Mouse (Mus musculus): Measurements from ENCODE around the gene Igbp1. TPM values are rescaled to one million over a fixed set of nuclear protein-coding genes. Genes with fewer than 3 reads are reported as not detected.

Gene Igbp1
- 24.1 and 25.2 TPM in 2 replicates for polyA plus RNA-seq (2015; fragmentation: Nextera tagmentation; extraction: Ambion mirVana)

DNA sequence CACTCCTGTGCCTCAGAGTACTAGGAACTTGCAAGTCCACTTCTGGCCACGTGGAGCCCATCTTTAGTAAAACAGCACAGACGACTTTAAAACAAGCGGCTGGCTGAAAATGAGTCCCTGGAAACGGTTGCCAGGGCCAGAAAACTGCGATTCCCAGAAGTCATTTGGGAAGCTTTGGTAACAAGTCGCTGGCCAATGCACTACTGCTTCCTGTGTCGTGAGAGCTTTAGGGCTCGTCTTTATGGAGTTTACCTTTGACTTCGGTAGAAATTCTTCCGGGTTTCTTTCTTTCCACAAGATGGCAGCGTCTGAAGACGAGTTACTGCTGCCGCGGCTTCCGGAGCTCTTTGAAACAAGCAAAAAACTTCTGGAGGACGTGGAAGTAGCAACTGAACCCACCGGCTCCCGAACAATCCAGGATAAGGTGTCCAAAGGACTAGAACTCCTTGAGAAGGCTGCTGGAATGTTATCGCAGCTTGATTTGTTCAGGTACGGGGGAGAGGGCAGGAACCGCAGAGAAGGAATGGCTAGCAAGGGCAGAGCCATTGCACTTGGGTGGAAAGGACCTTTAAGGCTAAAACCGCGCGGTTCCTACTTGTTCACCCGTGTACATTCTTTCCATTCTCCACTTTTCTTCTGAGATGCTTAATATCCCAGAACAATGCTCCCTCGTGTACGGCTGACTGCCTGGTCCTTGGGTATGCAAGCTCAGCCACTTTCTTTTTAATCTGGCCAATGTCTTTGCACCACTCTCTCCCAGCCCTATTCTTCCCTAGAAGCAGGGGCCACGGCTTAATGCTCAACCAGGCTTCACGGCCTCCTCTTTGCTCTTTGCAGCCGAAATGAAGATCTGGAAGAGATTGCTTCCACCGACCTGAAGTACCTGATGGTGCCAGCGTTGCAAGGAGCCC, at the start of gene Igbp1:
TSS of gene Igbp1 (plus strand) at position 224 of the 911 bp plus-strand sequence.
- ATAC-seq = peak; percentile 99
- no peaks in the 10 kb centered on the region for H3K9me3 ChIP-seq (replicated peaks; ENCODE audit: control insufficient read depth, low read length, poor library complexity, severe bottlenecking)
- no peaks in the 10 kb centered on the region for H3K27me3 ChIP-seq (ENCODE audit: control insufficient read depth, insufficient read depth, low read depth, low read length)
- H3K4me3 ChIP-seq (ENCODE audit: low read depth, low read length) = peak within 1 kb of the TSS; percentile 60
- peak within 1 kb of the TSS; percentile 62 for H3K9ac ChIP-seq (ENCODE audit: low read depth, low read length)
- H3K4me2 ChIP-seq (ENCODE audit: low read length) = peak within 1 kb of the TSS; percentile 64
- peaks cover 7% of the 10 kb centered on the region for H3K4me1 ChIP-seq (ENCODE audit: control insufficient read depth, insufficient read depth, low read length)
- peak within 1 kb of the TSS; percentile 71 for H3K27ac ChIP-seq (ENCODE audit: low read length)
- 19% methylated on average over 32 of the region's 32 CpGs for WGBS
- no peaks in the 10 kb centered on the region for H3K36me3 ChIP-seq (ENCODE audit: control insufficient read depth, insufficient read depth, low read length)

DNA sequence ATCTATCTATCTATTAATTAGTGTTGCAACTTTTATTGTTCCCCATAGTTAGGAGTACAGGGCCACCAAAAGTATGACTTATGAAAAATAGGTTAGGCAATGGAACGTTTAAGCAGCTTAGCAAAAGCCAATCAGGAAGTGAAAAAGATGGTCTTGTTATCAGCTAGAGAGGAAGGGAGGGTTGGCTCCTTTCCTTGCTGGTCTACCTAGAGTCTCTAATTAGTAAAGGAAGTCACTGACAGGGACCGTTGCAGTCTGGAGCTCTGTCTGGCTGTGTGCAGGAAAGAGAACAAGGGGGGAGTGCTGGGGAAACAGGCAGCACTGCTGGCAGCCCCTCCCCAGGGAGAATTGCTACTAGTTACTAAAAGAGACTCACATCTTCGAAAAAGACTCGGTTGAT, 26.0 kb upstream of the Igbp1 start:
- no peak overlapping the region for H3K4me2 ChIP-seq (ENCODE audit: low read length)
- no peaks in the 10 kb centered on the region for H3K9me3 ChIP-seq (replicated peaks; ENCODE audit: control insufficient read depth, low read length, poor library complexity, severe bottlenecking)
- no peaks in the 10 kb centered on the region for H3K36me3 ChIP-seq (ENCODE audit: control insufficient read depth, insufficient read depth, low read length)
- H3K27me3 ChIP-seq (ENCODE audit: control insufficient read depth, insufficient read depth, low read depth, low read length) = peaks cover 7% of the 10 kb centered on the region
- ATAC-seq = no peak
- no peak overlapping the region for H3K9ac ChIP-seq (ENCODE audit: low read depth, low read length)
- no peaks in the 10 kb centered on the region for H3K4me1 ChIP-seq (ENCODE audit: control insufficient read depth, insufficient read depth, low read length)
- H3K27ac ChIP-seq (ENCODE audit: low read length) = no peak overlapping the region
- 80% methylated on average over 4 of the region's 4 CpGs for WGBS
- no peak overlapping the region for H3K4me3 ChIP-seq (ENCODE audit: low read depth, low read length)

DNA sequence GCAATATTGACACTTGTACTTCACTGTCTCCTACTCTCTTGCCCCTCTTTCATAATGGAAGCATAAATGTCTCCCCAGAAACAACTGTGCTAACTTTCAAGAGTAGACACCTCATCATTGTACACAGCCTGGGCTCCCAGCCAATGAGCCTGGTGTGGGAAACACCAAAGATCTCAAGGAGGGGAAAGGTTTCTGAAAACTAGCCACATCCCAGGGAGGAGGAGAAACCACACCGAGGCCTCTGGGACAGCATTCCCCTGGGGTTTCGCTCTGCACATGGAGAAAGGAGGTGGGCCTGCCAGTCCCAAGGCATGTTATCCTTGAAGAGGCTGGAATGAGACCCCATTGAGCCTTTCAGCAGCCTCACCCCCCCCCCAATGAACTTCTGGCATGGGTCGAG, 24.0 kb upstream of the Igbp1 start:
- Histone ChIP-seq H3K4me2 (ENCODE audit: low read length) (no peak overlapping the region), H3K4me3 (ENCODE audit: low read depth, low read length) (no peak overlapping the region), H3K27ac (ENCODE audit: low read length) (no peak overlapping the region), H3K4me1 (ENCODE audit: control insufficient read depth, insufficient read depth, low read length) (no peaks in the 10 kb centered on the region), H3K36me3 (ENCODE audit: control insufficient read depth, insufficient read depth, low read length) (no peaks in the 10 kb centered on the region), H3K9ac (ENCODE audit: low read depth, low read length) (no peak overlapping the region), H3K9me3 (replicated peaks; ENCODE audit: control insufficient read depth, low read length, poor library complexity, severe bottlenecking) (no peaks in the 10 kb centered on the region), H3K27me3 (ENCODE audit: control insufficient read depth, insufficient read depth, low read depth, low read length) (peaks cover 7% of the 10 kb centered on the region)
- 93% methylated on average over 3 of the region's 3 CpGs for WGBS
- no peak for ATAC-seq

DNA sequence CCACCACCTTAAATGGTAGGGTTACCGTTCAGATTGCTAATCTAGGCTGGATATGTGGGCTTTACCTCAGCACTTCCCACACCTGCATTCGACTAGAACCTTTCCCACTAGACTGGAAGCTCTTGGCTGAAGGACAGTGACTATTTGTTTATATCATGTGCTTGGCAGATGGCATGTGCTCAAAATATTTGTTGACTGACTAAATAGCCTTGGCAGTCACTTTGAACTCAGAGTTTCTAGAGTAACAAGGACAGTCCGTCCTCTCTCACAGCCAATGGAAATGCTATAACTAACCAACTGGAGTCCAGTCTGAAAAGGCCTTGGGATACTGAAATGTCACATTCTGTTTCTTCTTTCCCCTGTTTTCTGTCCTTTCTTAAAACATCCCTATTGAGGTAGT, 22.6 kb upstream of the Igbp1 start:
- peaks cover 7% of the 10 kb centered on the region for H3K27me3 ChIP-seq (ENCODE audit: control insufficient read depth, insufficient read depth, low read depth, low read length)
- H3K9me3 ChIP-seq (replicated peaks; ENCODE audit: control insufficient read depth, low read length, poor library complexity, severe bottlenecking) = no peaks in the 10 kb centered on the region
- 87% methylated on average over 3 of the region's 3 CpGs for WGBS
- no peaks in the 10 kb centered on the region for H3K4me1 ChIP-seq (ENCODE audit: control insufficient read depth, insufficient read depth, low read length)
- no peaks in the 10 kb centered on the region for H3K36me3 ChIP-seq (ENCODE audit: control insufficient read depth, insufficient read depth, low read length)
- H3K4me2 ChIP-seq (ENCODE audit: low read length) = no peak overlapping the region
- H3K27ac ChIP-seq (ENCODE audit: low read length) = no peak overlapping the region
- H3K4me3 ChIP-seq (ENCODE audit: low read depth, low read length) = no peak overlapping the region
- no peak overlapping the region for H3K9ac ChIP-seq (ENCODE audit: low read depth, low read length)
- no peak for ATAC-seq

DNA sequence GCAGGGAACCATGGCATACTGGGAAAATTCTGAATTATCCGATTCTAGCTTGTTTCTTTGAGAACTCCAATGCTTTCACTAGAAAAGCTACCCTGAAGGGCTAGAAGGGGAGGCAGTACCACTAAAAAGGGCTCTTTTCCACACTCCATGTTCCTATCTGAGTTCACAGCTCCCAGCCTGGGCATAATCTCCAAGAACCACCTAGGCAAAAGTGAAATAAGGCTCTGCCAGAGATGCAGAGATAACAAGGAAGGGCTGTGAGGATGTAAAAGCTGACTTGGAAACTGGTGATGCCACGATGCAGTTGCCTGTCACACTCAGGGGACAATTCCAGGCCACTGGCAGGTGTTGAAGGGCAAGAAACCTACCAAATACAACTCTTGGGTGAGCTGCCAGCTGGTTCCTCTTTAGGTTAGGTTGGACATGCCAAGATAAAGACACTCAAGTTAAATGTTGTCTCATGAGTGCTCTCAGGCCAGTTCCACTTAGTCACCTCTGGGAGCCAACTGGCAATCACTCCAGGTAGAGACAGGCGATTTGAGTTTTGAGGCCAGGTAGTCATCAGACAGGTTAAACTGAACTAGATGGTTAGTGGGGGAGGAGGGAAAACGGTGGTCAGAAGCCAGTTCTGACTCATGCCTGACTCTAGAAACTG, 18.4 kb upstream of the Igbp1 start:
- no peak overlapping the region for H3K4me2 ChIP-seq (ENCODE audit: low read length)
- ATAC-seq = no peak
- 61% methylated on average over 4 of the region's 4 CpGs for WGBS
- H3K9me3 ChIP-seq (replicated peaks; ENCODE audit: control insufficient read depth, low read length, poor library complexity, severe bottlenecking) = no peaks in the 10 kb centered on the region
- no peak overlapping the region for H3K9ac ChIP-seq (ENCODE audit: low read depth, low read length)
- H3K27ac ChIP-seq (ENCODE audit: low read length) = no peak overlapping the region
- H3K4me1 ChIP-seq (ENCODE audit: control insufficient read depth, insufficient read depth, low read length) = no peaks in the 10 kb centered on the region
- H3K27me3 ChIP-seq (ENCODE audit: control insufficient read depth, insufficient read depth, low read depth, low read length) = peaks cover 4% of the 10 kb centered on the region; the same call in 1 of the 2 replicates
- no peaks in the 10 kb centered on the region for H3K36me3 ChIP-seq (ENCODE audit: control insufficient read depth, insufficient read depth, low read length)
- no peak overlapping the region for H3K4me3 ChIP-seq (ENCODE audit: low read depth, low read length)

DNA sequence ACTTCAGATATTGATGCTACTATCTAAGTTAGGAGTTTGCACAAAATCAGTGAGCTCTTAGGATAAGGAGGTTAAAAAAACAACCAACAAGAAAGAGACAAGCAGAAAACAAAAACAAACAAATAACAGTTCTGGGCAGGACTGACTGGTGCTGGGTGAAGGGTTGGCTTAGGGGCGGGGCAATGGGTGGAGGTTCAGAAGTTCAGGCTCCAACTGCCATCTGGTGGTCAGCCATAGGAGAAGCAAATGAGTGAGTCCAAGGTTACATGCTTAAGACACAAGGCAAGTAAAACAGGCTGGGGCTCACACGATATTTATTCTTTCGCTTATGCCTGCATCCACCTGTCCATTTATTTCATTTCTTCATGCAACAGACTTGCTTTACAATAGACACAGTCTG, 13.8 kb upstream of the Igbp1 start:
- Histone ChIP-seq H3K36me3 (ENCODE audit: control insufficient read depth, insufficient read depth, low read length) (no peaks in the 10 kb centered on the region), H3K27ac (ENCODE audit: low read length) (no peak overlapping the region), H3K4me3 (ENCODE audit: low read depth, low read length) (no peak overlapping the region), H3K4me2 (ENCODE audit: low read length) (no peak overlapping the region), H3K27me3 (ENCODE audit: control insufficient read depth, insufficient read depth, low read depth, low read length) (no peaks in the 10 kb centered on the region; the same call in 1 of the 2 replicates), H3K4me1 (ENCODE audit: control insufficient read depth, insufficient read depth, low read length) (no peaks in the 10 kb centered on the region), H3K9ac (ENCODE audit: low read depth, low read length) (no peak overlapping the region), H3K9me3 (replicated peaks; ENCODE audit: control insufficient read depth, low read length, poor library complexity, severe bottlenecking) (no peaks in the 10 kb centered on the region)
- ATAC-seq = peak; percentile 81
- WGBS = 39% methylated on average over 3 of the region's 3 CpGs

DNA sequence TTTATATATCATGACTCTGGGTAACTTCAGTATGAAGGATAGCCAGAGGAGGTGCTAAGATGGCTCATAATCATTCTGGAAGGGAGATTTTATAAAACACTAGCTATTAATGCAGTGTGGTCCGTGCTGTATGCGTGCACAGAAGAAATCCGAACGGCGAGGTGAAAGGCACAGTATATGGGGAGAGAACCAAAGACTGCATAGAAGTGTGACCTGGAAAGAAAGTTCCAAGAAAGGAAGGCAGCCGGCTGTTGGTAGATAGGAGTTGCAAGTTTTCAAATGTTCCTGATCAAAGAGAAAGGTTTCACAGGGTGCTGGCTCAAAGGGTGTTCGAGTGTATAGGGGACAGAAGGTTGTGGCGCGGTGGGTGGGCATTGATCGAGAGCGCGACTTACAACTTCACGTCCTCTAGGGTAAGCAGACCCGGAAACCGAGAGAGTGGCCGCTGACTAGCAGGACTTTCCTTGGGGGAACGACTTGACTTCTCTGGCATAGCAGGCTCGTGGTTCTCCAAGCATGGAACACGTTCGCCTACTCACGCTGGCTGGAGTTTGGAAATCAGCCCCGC, 507 bp upstream of the Igbp1 start:
- H3K36me3 ChIP-seq (ENCODE audit: control insufficient read depth, insufficient read depth, low read length) = no peaks in the 10 kb centered on the region
- 27% methylated on average over 22 of the region's 22 CpGs for WGBS
- peaks cover 7% of the 10 kb centered on the region for H3K4me1 ChIP-seq (ENCODE audit: control insufficient read depth, insufficient read depth, low read length)
- no peak overlapping the region for H3K9ac ChIP-seq (ENCODE audit: low read depth, low read length)
- H3K27ac ChIP-seq (ENCODE audit: low read length) = no peak overlapping the region
- no peaks in the 10 kb centered on the region for H3K9me3 ChIP-seq (replicated peaks; ENCODE audit: control insufficient read depth, low read length, poor library complexity, severe bottlenecking)
- peak; percentile 72 for ATAC-seq
- peak overlapping the region; percentile 64 for H3K4me2 ChIP-seq (ENCODE audit: low read length)
- H3K27me3 ChIP-seq (ENCODE audit: control insufficient read depth, insufficient read depth, low read depth, low read length) = no peaks in the 10 kb centered on the region
- H3K4me3 ChIP-seq (ENCODE audit: low read depth, low read length) = peak overlapping the region; percentile 60

DNA sequence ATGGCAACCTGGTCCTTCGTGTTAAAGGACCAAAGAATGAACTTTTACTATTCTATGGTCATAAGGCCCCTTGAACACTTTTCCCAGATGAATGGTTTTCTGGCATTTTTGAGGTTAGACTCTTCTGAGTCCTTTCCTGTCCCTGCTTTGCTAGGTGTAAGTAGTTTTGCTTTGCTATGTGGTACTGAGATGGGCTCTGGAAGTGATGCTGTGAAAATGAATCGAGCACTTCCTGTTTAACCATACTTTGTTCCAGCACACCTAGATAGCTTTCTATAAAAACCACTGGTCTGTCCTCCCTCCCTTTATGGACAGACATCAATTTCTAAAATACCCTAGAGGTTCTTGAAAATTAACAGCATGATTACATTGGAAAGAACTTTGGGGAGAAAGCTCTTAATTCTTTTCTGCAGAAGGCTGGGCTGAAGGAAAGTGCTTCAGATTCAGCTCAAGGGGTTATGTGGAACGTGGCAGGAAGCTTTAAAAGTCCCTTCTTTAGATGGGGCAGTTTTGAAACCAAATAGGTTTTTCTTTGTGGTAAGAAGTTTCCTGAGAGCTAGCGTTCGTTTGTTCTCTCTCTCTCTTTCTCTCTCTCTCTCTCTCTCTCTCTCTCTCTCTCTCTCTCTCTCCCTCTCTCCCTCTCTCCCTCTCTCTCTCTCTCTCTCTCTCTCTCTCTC, 10.2 kb downstream of the Igbp1 start:
- ATAC-seq = no peak
- H3K27ac ChIP-seq (ENCODE audit: low read length) = no peak overlapping the region
- H3K4me3 ChIP-seq (ENCODE audit: low read depth, low read length) = no peak overlapping the region
- no peaks in the 10 kb centered on the region for H3K9me3 ChIP-seq (replicated peaks; ENCODE audit: control insufficient read depth, low read length, poor library complexity, severe bottlenecking)
- WGBS = 87% methylated on average over 5 of the region's 5 CpGs
- H3K36me3 ChIP-seq (ENCODE audit: control insufficient read depth, insufficient read depth, low read length) = no peaks in the 10 kb centered on the region
- no peak overlapping the region for H3K4me2 ChIP-seq (ENCODE audit: low read length)
- no peak overlapping the region for H3K9ac ChIP-seq (ENCODE audit: low read depth, low read length)
- H3K4me1 ChIP-seq (ENCODE audit: control insufficient read depth, insufficient read depth, low read length) = no peaks in the 10 kb centered on the region
- H3K27me3 ChIP-seq (ENCODE audit: control insufficient read depth, insufficient read depth, low read depth, low read length) = no peaks in the 10 kb centered on the region
